In the genomic region with DNA sequence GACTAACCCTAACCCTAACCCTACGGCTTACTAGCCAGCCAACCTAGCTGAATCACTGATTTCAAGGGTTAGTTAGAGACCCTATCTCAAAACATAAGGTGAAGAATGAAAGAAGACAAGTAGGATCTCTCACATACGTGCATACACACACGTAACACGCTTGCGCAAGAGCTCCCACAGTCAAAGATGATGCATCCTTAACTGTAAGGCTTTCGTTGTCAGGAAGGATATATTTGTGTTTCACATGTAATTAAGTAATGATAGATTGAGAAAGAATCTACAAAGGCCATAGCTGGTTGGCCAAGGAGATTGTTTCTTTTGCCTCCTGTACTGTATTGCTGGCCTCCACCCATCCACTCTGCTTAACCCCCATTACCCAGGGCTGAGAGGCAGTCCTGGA, we compare ENCODE assay signal across 27 mouse cellular contexts.
A peak's percentile ranks its signal among the peaks of the same experiment; 100 is the strongest.
DNase-seq lines count a peak whose midpoint lies in the region; ATAC-seq and TF ChIP-seq lines count a peak whose summit lies in the region.
"Had no signal": no experiment of that assay in that cellular context is flagged by ENCODE, and none has a peak within 500 bp of the region (broad histone marks: within the 10 kb centered on the region; RNA-seq: fewer than 3 reads in every experiment).

No protein-coding gene starts in this region.

- no peak for TF ChIP-seq CTCF in cerebellum, adult 2 months (IDR thresholded peaks at IDR 0.05; ENCODE audit: borderline replicate concordance, insufficient read depth, low read depth, low read length)
- no peak for TF ChIP-seq CTCF in heart, postnatal 0 days (IDR thresholded peaks at IDR 0.05; ENCODE audit: low read depth)

- 93% methylated on average over 6 of the region's 6 CpGs for WGBS in cerebellum, adult 2 months
- 96% methylated on average over 6 of the region's 6 CpGs for WGBS in heart, embryonic 12.5 days
- WGBS in heart, postnatal 0 days: 93% methylated on average over 6 of the region's 6 CpGs

- H3K4me2 ChIP-seq in heart, embryonic 12.5 days: no peak overlapping the region
- no peak overlapping the region for H3K4me2 ChIP-seq in heart, postnatal 0 days (ENCODE audit: low read depth, low read length)
- H3K4me2 ChIP-seq: embryonic facial prominence, embryonic 12.5 days; forebrain, embryonic 15.5 days; hindbrain, embryonic 13.5 days; limb, embryonic 15.5 days; liver, embryonic 13.5 days had no signal

- H3K36me3 ChIP-seq in heart, embryonic 12.5 days: peaks cover 66% of the 10 kb centered on the region
- peaks cover 52% of the 10 kb centered on the region for H3K36me3 ChIP-seq in heart, postnatal 0 days (replicated peaks; ENCODE audit: control insufficient read depth, insufficient read depth, low read length)

- H3K9ac ChIP-seq in heart, embryonic 12.5 days: 0 out of 2 replicates have a peak overlapping the region, but pooled peaks have one; percentile 21
- H3K9ac ChIP-seq in heart, postnatal 0 days (replicated peaks; ENCODE audit: low read depth, low read length): no peak overlapping the region
- H3K9ac ChIP-seq: embryonic facial prominence, embryonic 12.5 days; forebrain, embryonic 15.5 days; hindbrain, embryonic 13.5 days; limb, embryonic 15.5 days; liver, embryonic 13.5 days had no signal

- H3K4me3 ChIP-seq in cerebellum, adult 2 months (replicated peaks; ENCODE audit: insufficient read depth, low read depth, low read length): no peak overlapping the region
- H3K4me3 ChIP-seq in heart, embryonic 12.5 days: no peak overlapping the region
- H3K4me3 ChIP-seq in heart, postnatal 0 days (ENCODE audit: low read depth, low read length): no peak overlapping the region
- H3K4me3 ChIP-seq: embryonic facial prominence, embryonic 12.5 days; forebrain, embryonic 10.5 days; forebrain, embryonic 15.5 days; hindbrain, embryonic 13.5 days; limb, embryonic 10.5 days; limb, embryonic 15.5 days; liver, embryonic 13.5 days had no signal

- TF ChIP-seq EP300 in heart, postnatal 0 days (IDR thresholded peaks at IDR 0.05; ENCODE audit: low read depth): no peak

- no peak for ATAC-seq in heart, embryonic 12.5 days (ENCODE audit: insufficient number of reproducible peaks, low FRiP score)
- ATAC-seq in heart, postnatal 0 days (ENCODE audit: insufficient read depth, low read depth): no peak
- no peak for ATAC-seq in erythroid progenitor cell, adult 5-6 weeks (replicated peaks; ENCODE audit: low FRiP score, poor library complexity, severe bottlenecking)
- ATAC-seq: forebrain, embryonic 15.5 days; intestine, embryonic 16.5 days; lung, postnatal 0 days had no signal

- DNase-seq in cerebellum, adult 2 months: no peak
- DNase-seq in cerebellum, postnatal 25 days: no peak
- DNase-seq in heart, adult 11 months: no peak
- no peak for DNase-seq in heart, postnatal 0 days (ENCODE audit: low spot score)
- no peak for DNase-seq in heart, adult 8-10 months (ENCODE audit: low spot score)
- no peak for DNase-seq in adrenal gland, postnatal 4 days (ENCODE audit: low spot score in 2 of 2)
- DNase-seq: adrenal gland, postnatal 36 days; cerebellum, adult 9-10 months; embryo, embryonic 11 days; kidney, adult 9 months; layer of hippocampus, postnatal 36 days; liver, embryonic 13.5 days; lung, adult 18-20 months; lung, postnatal 4 days; midbrain, embryonic 14.5 days; thymus, adult 2 months; thymus, postnatal 36 days had no signal

- H3K4me1 ChIP-seq in cerebellum, adult 2 months (ENCODE audit: control insufficient read depth, insufficient read depth, low read length): peaks cover 45% of the 10 kb centered on the region
- H3K4me1 ChIP-seq in heart, embryonic 12.5 days (replicated peaks): peaks cover 69% of the 10 kb centered on the region
- peaks cover 45% of the 10 kb centered on the region for H3K4me1 ChIP-seq in heart, postnatal 0 days (ENCODE audit: control insufficient read depth, insufficient read depth)

- H3K9me3 ChIP-seq in heart, embryonic 12.5 days (replicated peaks): no peaks in the 10 kb centered on the region
- no peaks in the 10 kb centered on the region for H3K9me3 ChIP-seq in heart, postnatal 0 days (replicated peaks; ENCODE audit: control insufficient read depth, low read length)
- H3K9me3 ChIP-seq: embryonic facial prominence, embryonic 12.5 days; forebrain, embryonic 10.5 days; forebrain, embryonic 15.5 days; hindbrain, embryonic 13.5 days; limb, embryonic 10.5 days; limb, embryonic 15.5 days; liver, embryonic 13.5 days had no signal

- 0 out of 2 replicates have a peak overlapping the region, but pooled peaks have one; percentile 15 for H3K27ac ChIP-seq in cerebellum, adult 2 months (ENCODE audit: insufficient read depth, low read length)
- peak overlapping the region; percentile 89 for H3K27ac ChIP-seq in heart, embryonic 12.5 days (ENCODE audit: poor library complexity, severe bottlenecking)
- H3K27ac ChIP-seq in heart, postnatal 0 days (ENCODE audit: low read depth): peak overlapping the region; percentile 58
- H3K27ac ChIP-seq: embryonic facial prominence, embryonic 12.5 days; forebrain, embryonic 10.5 days; forebrain, embryonic 15.5 days; hindbrain, embryonic 13.5 days; limb, embryonic 10.5 days; limb, embryonic 15.5 days; liver, embryonic 13.5 days had no signal

- no peak for TF ChIP-seq POLR2A in cerebellum, adult 2 months (IDR thresholded peaks at IDR 0.05; ENCODE audit: borderline replicate concordance, insufficient read depth, low read length)

- no peaks in the 10 kb centered on the region for H3K27me3 ChIP-seq in cerebellum, adult 2 months (ENCODE audit: control insufficient read depth, insufficient read depth, low read length)
- H3K27me3 ChIP-seq in heart, embryonic 12.5 days (replicated peaks): no peaks in the 10 kb centered on the region
- no peaks in the 10 kb centered on the region for H3K27me3 ChIP-seq in heart, postnatal 0 days (ENCODE audit: control insufficient read depth, insufficient read depth, low read length)
- H3K27me3 ChIP-seq: embryonic facial prominence, embryonic 12.5 days; forebrain, embryonic 15.5 days; hindbrain, embryonic 13.5 days; limb, embryonic 15.5 days; liver, embryonic 13.5 days had no signal

Comparison
In these comparisons a context has a peak if more than half of its experiments do, and no peak if none do; other contexts are left out.
1. H3K27ac ChIP-seq: peak in every context shown above with its lines; median percentile 89 in heart, embryonic 12.5 days; 58 in heart, postnatal 0 days; 15 in cerebellum, adult 2 months.